Comparison of ENCODE assay signal across 31 mouse cellular contexts in the genomic region with DNA sequence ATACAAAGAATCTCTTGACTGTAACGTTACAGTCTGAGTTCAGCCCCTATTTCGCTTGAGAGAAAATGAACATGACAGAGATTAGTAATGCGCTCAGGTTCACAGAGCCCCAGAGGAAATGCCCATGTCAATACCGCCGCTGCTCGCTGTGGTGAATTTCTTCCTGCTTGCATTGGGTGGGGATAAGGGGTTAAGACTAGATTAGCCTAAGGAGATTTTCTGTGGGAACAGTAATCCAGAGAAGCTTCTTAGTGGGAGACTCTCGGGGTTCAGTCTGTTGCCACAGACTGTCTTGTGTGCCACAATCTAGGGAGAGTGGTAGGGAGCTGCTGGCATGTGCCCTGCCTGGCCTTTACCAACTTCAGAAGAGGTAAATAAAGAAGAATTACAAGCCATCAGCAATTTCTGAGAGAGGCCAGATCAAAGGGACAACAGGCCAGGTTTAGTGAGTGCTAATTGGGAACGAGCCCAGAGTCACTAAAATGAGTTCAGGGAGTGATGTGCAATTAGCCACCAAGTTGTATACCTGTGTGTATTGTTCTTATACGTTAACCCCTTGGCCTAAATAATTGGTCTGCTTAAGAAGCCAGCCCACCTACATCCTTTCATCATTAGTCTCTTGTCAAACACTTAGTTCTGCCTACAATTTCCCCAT. TPM values are rescaled to one million over a fixed set of nuclear protein-coding genes. Genes with fewer than 3 reads are reported as not detected.
DNase-seq lines count a peak whose midpoint lies in the region; ATAC-seq and TF ChIP-seq lines count a peak whose summit lies in the region.
"Had no signal": no experiment of that assay in that cellular context is flagged by ENCODE, and none has a peak within 500 bp of the region (broad histone marks: within the 10 kb centered on the region; RNA-seq: fewer than 3 reads in every experiment).

No protein-coding gene starts in this region.

- H3K36me3 ChIP-seq in midbrain, embryonic 14.5 days (ENCODE audit: control insufficient read depth, insufficient read depth, low read length): no peaks in the 10 kb centered on the region
- no peaks in the 10 kb centered on the region for H3K36me3 ChIP-seq in midbrain, postnatal 0 days (ENCODE audit: insufficient read depth, low read length)
- H3K36me3 ChIP-seq in stomach, postnatal 0 days (ENCODE audit: control insufficient read depth, insufficient read depth, low read length): no peaks in the 10 kb centered on the region
- H3K36me3 ChIP-seq: embryonic facial prominence, embryonic 12.5 days; embryonic facial prominence, embryonic 15.5 days; heart, embryonic 12.5 days; heart, embryonic 15.5 days; hindbrain, embryonic 10.5 days; hindbrain, embryonic 13.5 days had no signal

- no peak for TF ChIP-seq CTCF in midbrain, postnatal 0 days (IDR thresholded peaks at IDR 0.05)
- no peak for TF ChIP-seq CTCF in stomach, postnatal 0 days (IDR thresholded peaks at IDR 0.05; ENCODE audit: low read depth)

- no peaks in the 10 kb centered on the region for H3K27me3 ChIP-seq in midbrain, embryonic 14.5 days (ENCODE audit: control insufficient read depth, insufficient read depth, low read length)
- H3K27me3 ChIP-seq in midbrain, postnatal 0 days (ENCODE audit: insufficient read depth, low read length): no peaks in the 10 kb centered on the region
- no peaks in the 10 kb centered on the region for H3K27me3 ChIP-seq in stomach, postnatal 0 days (ENCODE audit: control insufficient read depth, insufficient read depth, low read length)
- H3K27me3 ChIP-seq: embryonic facial prominence, embryonic 12.5 days; embryonic facial prominence, embryonic 15.5 days; hindbrain, embryonic 13.5 days had no signal

- peak; percentile 39 for DNase-seq in midbrain, embryonic 14.5 days
- no peak for DNase-seq in midbrain, postnatal 0 days (ENCODE audit: low spot score)
- peak; percentile 47 for DNase-seq in hindlimb bud, embryonic 11.5 days (ENCODE audit: extremely low spot score, low read depth, low spot score)
- DNase-seq in retina, embryonic 14.5 days (ENCODE audit: low spot score): peak; percentile 45
- DNase-seq in lung, postnatal 14 days: no peak
- no peak for DNase-seq in stomach, postnatal 0 days (ENCODE audit: low spot score)
- DNase-seq: adrenal gland, adult 2 months; adrenal gland, postnatal 14 days; cerebellum, adult 11 months; cerebellum, adult 2 months; cerebellum, adult 9-11 months; cerebellum, postnatal 25 days; gastrocnemius, postnatal 10 days; gastrocnemius, postnatal 36 days; heart, adult 2 months; heart, postnatal 10 days; heart, postnatal 36 days had no signal

- no peak overlapping the region for H3K4me3 ChIP-seq in midbrain, embryonic 14.5 days (replicated peaks; ENCODE audit: low read depth, low read length)
- no peak overlapping the region for H3K4me3 ChIP-seq in midbrain, postnatal 0 days (ENCODE audit: low read depth, low read length)
- H3K4me3 ChIP-seq in stomach, postnatal 0 days (ENCODE audit: low read depth, low read length): no peak overlapping the region
- H3K4me3 ChIP-seq: embryonic facial prominence, embryonic 12.5 days; embryonic facial prominence, embryonic 15.5 days; heart, adult 2 months; heart, embryonic 12.5 days; heart, embryonic 15.5 days; hindbrain, embryonic 10.5 days; hindbrain, embryonic 13.5 days had no signal

- WGBS in midbrain, embryonic 14.5 days: 48% methylated on average over 9 of the region's 9 CpGs
- WGBS in midbrain, postnatal 0 days: 50% methylated on average over 9 of the region's 9 CpGs
- 64% methylated on average over 9 of the region's 9 CpGs for WGBS in stomach, postnatal 0 days

- H3K4me1 ChIP-seq in midbrain, embryonic 14.5 days (ENCODE audit: control insufficient read depth, insufficient read depth, low read length): no peaks in the 10 kb centered on the region
- no peaks in the 10 kb centered on the region for H3K4me1 ChIP-seq in midbrain, postnatal 0 days (ENCODE audit: insufficient read depth, low read length)
- no peaks in the 10 kb centered on the region for H3K4me1 ChIP-seq in stomach, postnatal 0 days (replicated peaks; ENCODE audit: control insufficient read depth, insufficient read depth)
- H3K4me1 ChIP-seq: embryonic facial prominence, embryonic 12.5 days; embryonic facial prominence, embryonic 15.5 days; heart, embryonic 12.5 days; heart, embryonic 15.5 days; hindbrain, embryonic 10.5 days; hindbrain, embryonic 13.5 days had no signal

- TF ChIP-seq EP300 in stomach, postnatal 0 days (optimal IDR thresholded peaks at IDR 0.05): no peak

- H3K4me2 ChIP-seq in midbrain, embryonic 14.5 days (ENCODE audit: low read length): no peak overlapping the region
- H3K4me2 ChIP-seq in midbrain, postnatal 0 days (ENCODE audit: low read depth, low read length, poor library complexity, severe bottlenecking): no peak overlapping the region
- no peak overlapping the region for H3K4me2 ChIP-seq in stomach, postnatal 0 days (replicated peaks; ENCODE audit: low read depth)
- H3K4me2 ChIP-seq: embryonic facial prominence, embryonic 12.5 days; embryonic facial prominence, embryonic 15.5 days; heart, embryonic 12.5 days; heart, embryonic 15.5 days; hindbrain, embryonic 13.5 days had no signal

- no peak overlapping the region for H3K9ac ChIP-seq in midbrain, embryonic 14.5 days (replicated peaks; ENCODE audit: low read length)
- no peak overlapping the region for H3K9ac ChIP-seq in midbrain, postnatal 0 days (replicated peaks; ENCODE audit: low read length, poor library complexity, severe bottlenecking)
- no peak overlapping the region for H3K9ac ChIP-seq in stomach, postnatal 0 days (ENCODE audit: low read length)
- H3K9ac ChIP-seq: embryonic facial prominence, embryonic 12.5 days; embryonic facial prominence, embryonic 15.5 days; heart, embryonic 12.5 days; heart, embryonic 15.5 days; hindbrain, embryonic 13.5 days had no signal

- no peak overlapping the region for H3K27ac ChIP-seq in midbrain, embryonic 14.5 days (replicated peaks; ENCODE audit: low read depth, low read length)
- H3K27ac ChIP-seq in midbrain, postnatal 0 days (ENCODE audit: low read depth, low read length): no peak overlapping the region
- no peak overlapping the region for H3K27ac ChIP-seq in stomach, postnatal 0 days (replicated peaks)
- H3K27ac ChIP-seq: embryonic facial prominence, embryonic 12.5 days; embryonic facial prominence, embryonic 15.5 days; heart, adult 2 months; heart, embryonic 15.5 days; hindbrain, embryonic 10.5 days; hindbrain, embryonic 13.5 days; hindbrain, postnatal 0 days had no signal

- H3K9me3 ChIP-seq in midbrain, embryonic 14.5 days (ENCODE audit: control insufficient read depth, low read length): no peaks in the 10 kb centered on the region
- H3K9me3 ChIP-seq in midbrain, postnatal 0 days (ENCODE audit: low read length): no peaks in the 10 kb centered on the region
- no peaks in the 10 kb centered on the region for H3K9me3 ChIP-seq in stomach, postnatal 0 days (ENCODE audit: control insufficient read depth, low read length)
- H3K9me3 ChIP-seq: embryonic facial prominence, embryonic 12.5 days; embryonic facial prominence, embryonic 15.5 days; heart, embryonic 12.5 days; heart, embryonic 15.5 days; hindbrain, embryonic 10.5 days; hindbrain, embryonic 13.5 days had no signal

- no peak for ATAC-seq in midbrain, embryonic 14.5 days (ENCODE audit: low FRiP score, low TSS enrichment)
- ATAC-seq in midbrain, postnatal 0 days (ENCODE audit: low FRiP score): no peak
- ATAC-seq in stomach, postnatal 0 days (ENCODE audit: low FRiP score, low TSS enrichment): no peak
- ATAC-seq: CD4-positive, CD25-positive, alpha-beta regulatory T cell, adult 4 months; forebrain, embryonic 14.5 days; hindbrain, postnatal 0 days had no signal

RNA-seq across cellular contexts. Expression of gene Lrrc52, which starts 28.2 kb away (rescaled TPM):
- polyA plus RNA-seq in midbrain, embryonic 14.5 days (2014; fragmentation: Nextera tagmentation; extraction: Ambion mirVana): not detected in 2 replicates
- not detected in 2 replicates for total RNA-seq in midbrain, postnatal 0 days (2014; rRNA removed)
- 0.15 TPM in 1 of 2 replicates, not detected in the other for polyA plus RNA-seq in midbrain, postnatal 0 days (2015; fragmentation: Nextera tagmentation; extraction: Ambion mirVana)
- not detected in 2 replicates for polyA plus RNA-seq in stomach, postnatal 0 days (2015; fragmentation: Nextera tagmentation; extraction: Ambion mirVana)
- total RNA-seq: common myeloid progenitor, adult 5-6 weeks; granulocyte monocyte progenitor cell, adult 5-6 weeks; MEL had no signal
- polyA plus RNA-seq: adrenal gland, adult 2 months; C2C12; CD4-positive, CD25-positive, alpha-beta regulatory T cell, adult 4 months; embryonic facial prominence, embryonic 12.5 days; embryonic facial prominence, embryonic 15.5 days; forebrain, embryonic 11.5 days; forebrain, embryonic 14.5 days; heart, embryonic 12.5 days; hindbrain, embryonic 10.5 days; hindbrain, embryonic 13.5 days; hindbrain, postnatal 0 days had no signal

RNA-seq across cellular contexts. Expression of gene Mgst3, which starts 44.7 kb away (rescaled TPM):
- polyA plus RNA-seq in midbrain, embryonic 14.5 days (2014; fragmentation: Nextera tagmentation; extraction: Ambion mirVana): 124 and 177 TPM in 2 replicates
- 221 and 246 TPM in 2 replicates for total RNA-seq in midbrain, postnatal 0 days (2014; rRNA removed)
- polyA plus RNA-seq in midbrain, postnatal 0 days (2015; fragmentation: Nextera tagmentation; extraction: Ambion mirVana): 240 and 311 TPM in 2 replicates
- polyA plus RNA-seq in stomach, postnatal 0 days (2015; fragmentation: Nextera tagmentation; extraction: Ambion mirVana): 991 and 1,037 TPM in 2 replicates

Comparison
In these comparisons a context has a peak if more than half of its experiments do, and no peak if none do; other contexts are left out.
1. DNase-seq: peak in midbrain, embryonic 14.5 days (single experiment), hindlimb bud, embryonic 11.5 days (single experiment) and retina, embryonic 14.5 days (single experiment); none in midbrain, postnatal 0 days (single experiment), lung, postnatal 14 days (single experiment) and stomach, postnatal 0 days (single experiment).